Mouse (Mus musculus): ENCODE data around the gene Tnfrsf26.
A peak's percentile ranks its signal among the peaks of the same experiment; 100 is the strongest.

The Tnfrsf26 gene

DNA sequence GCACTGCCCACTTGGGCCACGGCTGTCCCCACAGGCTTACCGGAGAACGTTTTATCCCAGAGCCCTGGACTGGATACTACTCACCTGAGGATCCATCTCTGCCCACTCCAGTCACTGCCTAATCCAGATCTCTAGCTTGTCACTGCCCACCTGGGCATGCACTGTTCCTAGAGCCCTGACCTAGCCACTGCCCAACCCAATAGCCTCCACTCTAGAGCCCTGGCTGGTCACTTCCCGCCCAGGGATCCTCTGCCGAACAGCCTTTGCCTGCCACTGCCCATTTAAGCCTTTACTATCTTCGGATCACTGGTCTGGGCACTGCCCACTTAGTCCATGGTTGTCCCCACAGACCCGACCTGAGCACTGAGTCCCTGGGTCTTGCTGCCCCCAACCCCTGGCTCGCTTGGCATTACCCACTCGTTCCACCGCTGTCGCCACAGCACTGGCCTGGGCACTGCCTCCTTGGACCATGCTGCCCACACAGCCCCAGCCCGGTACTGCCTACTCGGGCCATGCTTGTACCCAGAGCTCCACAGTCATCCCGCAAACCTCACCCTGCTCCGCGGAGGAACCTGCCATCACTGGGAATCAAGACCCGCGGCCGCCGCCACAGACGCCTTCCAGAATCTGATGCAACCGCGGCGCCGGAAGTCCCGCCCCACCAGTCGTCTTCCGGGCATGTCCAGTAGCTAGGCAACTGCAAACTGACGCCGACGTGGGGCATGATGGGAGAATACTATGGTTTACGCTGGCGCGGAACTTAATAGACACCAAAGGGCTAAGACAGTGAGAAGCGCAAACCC lies 28.9 kb downstream of the Tnfrsf26 start, which contains the start of gene Cars:
Gene Cars, minus strand, starts transcription at position 663 of the 803 bp plus-strand sequence.
- DNase-seq (ENCODE audit: low spot score) = peak; percentile 91

DNA sequence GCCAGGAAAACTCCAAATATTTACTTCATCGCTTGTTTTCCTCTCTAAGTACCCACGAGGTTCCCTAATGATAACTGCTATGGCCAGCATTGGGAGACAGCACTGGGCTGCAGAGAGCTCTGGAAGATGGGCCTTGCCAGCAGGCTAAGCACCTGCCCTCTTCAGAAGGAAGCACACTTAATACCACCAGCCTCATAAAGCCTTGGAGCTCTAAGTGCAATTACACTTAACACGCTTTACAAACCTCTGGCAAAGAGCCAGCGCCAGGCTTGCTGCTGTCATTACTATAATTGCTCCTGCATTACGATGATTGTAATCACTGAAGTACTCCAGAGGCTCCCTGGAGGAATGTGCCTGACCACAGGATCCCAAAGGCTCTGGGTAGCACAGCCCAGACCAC lies 33.7 kb downstream of the Tnfrsf26 start:
- DNase-seq (ENCODE audit: low spot score) = no peak

DNA sequence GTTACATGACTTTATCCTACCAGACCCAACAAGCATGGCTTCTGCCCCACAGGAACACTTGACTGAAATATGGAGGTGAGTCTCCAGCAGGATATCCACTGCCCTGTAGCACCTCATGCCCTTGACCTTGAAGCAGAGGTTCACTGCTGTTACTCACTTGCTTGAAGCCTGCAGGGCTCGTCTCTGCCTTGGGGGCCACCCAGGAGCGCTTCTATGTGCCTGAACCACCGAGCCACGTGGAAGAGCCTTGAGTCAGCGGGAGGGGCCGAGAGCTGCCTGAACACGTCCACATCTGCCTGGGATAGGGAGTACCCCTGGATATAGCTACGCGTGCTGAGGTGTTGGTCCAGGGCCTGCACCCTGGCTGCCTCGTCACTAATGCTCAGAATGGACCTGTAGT lies 36.3 kb downstream of the Tnfrsf26 start:
- DNase-seq (ENCODE audit: low spot score) = no peak

DNA sequence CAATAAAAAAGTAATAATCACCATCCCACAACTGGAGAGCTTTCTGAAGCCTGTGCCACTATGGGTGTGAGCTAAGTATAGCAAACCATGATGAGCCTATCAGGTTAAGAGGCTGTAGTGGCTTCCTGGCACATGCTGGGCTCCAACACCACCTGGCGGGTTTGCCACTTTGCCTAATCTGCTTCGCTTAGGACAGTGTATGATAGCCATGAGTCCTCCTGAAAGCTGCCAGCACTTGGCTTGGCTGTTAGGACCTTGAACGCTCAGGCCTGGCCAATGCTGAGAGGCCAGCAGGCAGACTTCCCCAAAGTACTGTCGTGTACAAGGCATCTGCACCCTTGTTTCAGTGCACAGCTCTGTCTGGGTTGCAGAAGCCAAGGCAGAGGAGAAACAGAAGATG lies 40.5 kb downstream of the Tnfrsf26 start:
- DNase-seq (ENCODE audit: low spot score) = no peak

DNA sequence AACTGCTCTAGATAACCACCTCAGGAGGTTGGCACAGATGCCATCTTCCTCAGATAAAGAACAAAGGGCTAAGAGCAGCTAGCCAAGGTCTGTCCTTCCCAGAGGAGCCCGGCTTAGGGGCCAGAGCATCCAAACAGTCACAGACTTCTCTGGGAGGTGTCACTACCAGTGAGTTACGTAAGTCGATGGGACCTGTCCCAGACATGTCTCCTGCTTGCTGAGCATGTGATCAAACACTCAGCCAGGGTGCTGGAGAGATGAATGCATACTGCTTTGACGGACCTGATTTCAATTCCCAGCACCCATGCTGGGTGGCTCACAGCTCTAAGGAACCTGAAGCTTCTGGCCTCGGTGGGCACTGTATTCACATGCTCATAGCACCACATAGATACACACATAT lies 40.9 kb downstream of the Tnfrsf26 start:
- DNase-seq (ENCODE audit: low spot score) = no peak

DNA sequence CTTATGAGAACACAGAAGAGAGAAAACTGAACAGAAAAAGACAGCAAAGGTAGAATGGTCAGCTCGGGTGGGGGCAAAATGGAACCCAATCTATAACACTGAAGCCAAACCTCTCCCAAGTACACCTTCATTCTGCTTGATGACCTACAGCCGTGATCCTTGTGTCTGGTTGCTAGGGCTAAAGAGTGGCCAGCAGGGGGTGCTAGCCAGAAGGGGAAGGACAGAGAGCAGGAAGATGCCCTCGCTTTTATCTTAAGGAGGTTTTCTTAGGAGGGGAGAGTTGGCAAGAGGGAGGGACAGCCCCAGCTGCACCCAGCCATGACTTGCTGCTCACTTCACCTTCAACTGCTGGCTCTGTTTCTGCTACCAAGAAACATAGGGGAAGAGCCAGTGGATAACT lies 44.6 kb downstream of the Tnfrsf26 start:
- DNase-seq (ENCODE audit: low spot score) = peak; percentile 72

DNA sequence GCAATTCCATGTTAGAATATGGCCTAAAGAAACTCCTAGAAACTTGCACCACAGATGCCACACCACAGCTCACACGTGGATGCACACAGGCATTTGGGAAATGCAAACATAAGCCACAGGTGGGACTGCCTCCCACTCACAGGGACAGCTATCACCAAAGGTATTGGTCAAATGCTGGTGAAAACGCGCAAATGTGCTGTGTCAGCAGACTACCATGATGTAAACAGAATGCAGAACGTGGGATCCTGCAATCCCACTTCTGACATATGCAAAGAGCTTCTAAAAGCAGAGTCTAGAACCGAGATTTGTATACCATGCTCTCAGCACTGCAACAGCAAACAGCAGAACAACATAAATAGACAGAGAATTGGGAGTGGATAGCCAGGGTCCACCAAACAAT lies 45.5 kb downstream of the Tnfrsf26 start:
- DNase-seq (ENCODE audit: low spot score) = no peak

DNA sequence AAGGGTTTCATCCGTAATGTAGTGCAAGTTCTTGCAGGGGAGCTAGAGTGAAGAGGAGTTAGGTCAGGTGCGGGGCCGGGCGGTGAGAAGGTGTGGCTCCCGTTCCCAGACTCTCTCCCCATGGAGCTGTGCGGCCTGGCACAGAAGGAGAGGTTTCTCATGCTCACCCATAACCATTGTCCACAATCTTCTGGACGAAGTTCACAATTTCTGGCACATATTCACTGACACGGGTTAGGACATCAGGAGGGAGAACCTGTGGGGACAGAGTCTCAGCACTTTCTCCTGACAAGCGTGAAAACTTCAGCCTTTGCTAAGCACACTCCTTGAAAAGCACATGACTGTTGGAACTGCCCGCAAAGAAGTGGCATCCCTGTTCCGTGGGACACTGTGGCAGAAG lies 52.8 kb downstream of the Tnfrsf26 start:
- no peak for DNase-seq (ENCODE audit: low spot score)

DNA sequence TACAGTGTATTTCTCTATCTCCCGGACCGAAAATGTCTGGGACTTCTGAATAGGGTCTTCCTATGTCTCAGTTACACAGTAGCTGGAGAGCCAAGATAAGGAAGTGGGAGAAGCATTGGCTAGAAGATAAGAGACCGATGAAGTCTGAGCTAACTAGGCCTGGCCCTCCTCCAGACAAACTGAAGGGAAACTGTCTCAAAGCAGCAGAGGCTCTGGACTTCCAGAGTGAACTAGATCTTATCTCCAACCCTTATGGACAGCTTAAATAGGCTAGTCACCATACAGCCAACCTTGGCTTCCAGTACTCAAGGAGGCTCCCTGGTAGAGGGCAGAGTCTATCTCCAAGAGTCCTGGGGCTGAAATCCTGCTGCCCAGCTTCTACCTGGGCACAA lies 62.9 kb downstream of the Tnfrsf26 start:
- no peak for DNase-seq (ENCODE audit: low spot score)

DNA sequence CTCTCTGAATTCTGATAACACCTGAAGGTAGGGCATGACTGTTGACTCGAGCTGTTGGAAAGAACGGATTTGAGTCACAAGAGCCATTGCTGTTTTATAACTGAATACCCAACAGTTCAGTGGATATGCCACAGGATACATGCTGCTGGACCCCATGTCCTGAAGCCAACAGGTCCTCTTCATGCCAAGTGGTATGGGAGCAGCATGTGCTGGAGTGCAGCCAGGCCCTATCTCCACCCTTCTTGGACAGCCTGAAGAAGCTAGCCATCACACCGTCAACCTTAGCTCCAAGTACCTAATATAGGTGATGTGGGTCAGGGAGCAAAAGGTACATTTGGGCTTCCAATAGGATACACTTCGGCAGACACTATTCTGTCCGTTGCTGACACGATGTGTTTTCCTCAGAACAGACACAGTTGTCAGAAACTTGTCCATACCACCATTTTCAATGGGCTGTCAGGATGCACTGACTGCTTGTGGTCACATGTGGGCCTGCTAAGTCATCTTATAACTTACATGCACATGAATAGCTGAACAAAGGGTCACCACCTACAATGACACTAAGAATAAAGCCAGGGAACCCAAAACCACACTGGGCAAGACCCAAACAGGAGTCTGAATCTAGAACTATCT lies 63.4 kb downstream of the Tnfrsf26 start:
- no peak for DNase-seq (ENCODE audit: low spot score)

DNA sequence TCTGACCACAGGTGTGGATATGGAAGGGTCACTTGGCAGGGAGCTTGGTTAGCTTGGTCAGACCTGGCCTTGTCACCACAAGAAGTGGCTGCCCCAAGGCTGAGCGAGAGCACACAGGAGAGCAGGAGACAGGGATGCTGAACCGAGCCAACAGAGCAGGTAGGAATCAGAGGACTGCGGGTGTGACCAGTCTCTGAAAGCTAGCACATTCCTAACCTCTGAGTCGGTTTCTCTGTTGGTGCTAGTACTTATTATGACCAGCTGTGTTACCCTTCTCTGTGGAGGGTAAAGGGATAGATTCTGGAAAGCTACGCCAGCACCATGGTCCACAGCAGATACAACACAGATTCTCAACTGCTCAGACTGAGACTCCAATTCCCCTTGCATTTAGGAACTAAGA lies 64.7 kb downstream of the Tnfrsf26 start:
- no peak for DNase-seq (ENCODE audit: low spot score)

Data from ovary, postnatal 36 days (tissue).